Mouse (Mus musculus): ENCODE data around the gene Hivep3.

Gene Hivep3

DNA sequence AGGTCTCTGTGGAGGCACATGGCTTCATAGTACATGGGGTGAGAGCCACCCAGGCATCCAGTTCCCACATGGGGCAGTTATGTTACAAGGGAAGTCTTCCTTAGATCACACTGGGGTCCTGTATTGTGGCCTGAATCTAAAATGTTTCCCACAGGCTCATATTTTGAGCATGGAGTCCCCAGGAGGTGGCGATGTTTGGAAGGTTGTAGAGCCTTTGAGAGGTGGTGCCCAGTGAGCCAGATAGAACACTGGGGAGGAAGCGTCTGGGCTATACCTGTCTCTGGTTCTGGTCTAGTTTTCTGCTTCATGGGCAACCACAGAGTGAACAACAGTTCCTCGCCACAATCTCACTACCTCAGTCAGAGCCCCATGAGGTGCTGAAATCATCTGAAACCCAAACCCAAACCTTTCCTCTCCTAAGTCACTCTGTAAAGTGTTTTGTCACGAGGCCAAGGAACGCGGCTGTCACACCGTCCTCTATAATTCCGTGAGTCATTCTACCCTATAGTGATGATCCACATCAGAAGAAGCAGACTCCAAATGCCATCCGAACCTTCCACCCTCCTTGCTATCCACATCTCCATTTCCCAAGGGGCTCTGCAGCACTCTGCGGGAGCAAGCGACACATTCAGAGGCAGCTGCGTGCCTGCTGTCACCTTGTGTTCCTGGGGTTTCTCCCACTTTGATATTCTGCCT lies 187.6 kb downstream of the Hivep3 start:
- in situ Hi-C loops (cut with MboI; ENCODE audit: low pct_unique_long_range_greater_than_20kb in 1 of 2, low sequenced_read_pairs in 2 of 2, unreplicated experiment in 1 of 2): loop anchor here in 1 of 2 experiments (25.0 kb wide), 1 partner anchor 191 kb away; no protein-coding TSS in a partner anchor

DNA sequence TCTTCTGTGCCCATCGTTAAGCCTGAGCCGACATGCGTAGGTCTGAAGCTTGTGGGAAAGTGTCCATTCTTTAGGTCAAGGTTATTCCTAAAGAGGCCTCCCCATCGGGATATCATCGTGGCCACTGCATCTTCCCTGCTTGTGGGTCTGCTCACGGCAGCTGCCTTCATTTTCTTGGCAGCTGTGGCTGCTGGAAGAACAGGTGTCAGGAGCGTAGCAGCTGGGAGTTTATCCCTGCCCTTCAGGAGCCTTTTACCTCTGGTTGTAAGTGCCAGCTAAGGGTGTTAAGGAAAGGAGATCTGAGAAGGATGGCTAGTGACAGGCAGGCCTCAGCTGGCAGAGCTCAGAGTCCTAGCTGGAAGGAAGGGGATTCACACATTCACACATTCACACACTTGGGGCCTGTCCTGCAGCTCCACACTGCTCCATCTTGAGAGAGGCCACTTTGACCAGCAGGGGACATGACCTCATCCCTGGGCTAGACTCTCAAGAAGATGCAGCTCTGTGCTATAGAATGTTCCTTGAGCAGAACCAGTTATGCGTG lies 188.2 kb downstream of the Hivep3 start:
- in situ Hi-C loops (cut with MboI; ENCODE audit: low pct_unique_long_range_greater_than_20kb in 1 of 2, low sequenced_read_pairs in 2 of 2, unreplicated experiment in 1 of 2): loop anchor here in 1 of 2 experiments (25.0 kb wide), 1 partner anchor 191 kb away; no protein-coding TSS in a partner anchor

DNA sequence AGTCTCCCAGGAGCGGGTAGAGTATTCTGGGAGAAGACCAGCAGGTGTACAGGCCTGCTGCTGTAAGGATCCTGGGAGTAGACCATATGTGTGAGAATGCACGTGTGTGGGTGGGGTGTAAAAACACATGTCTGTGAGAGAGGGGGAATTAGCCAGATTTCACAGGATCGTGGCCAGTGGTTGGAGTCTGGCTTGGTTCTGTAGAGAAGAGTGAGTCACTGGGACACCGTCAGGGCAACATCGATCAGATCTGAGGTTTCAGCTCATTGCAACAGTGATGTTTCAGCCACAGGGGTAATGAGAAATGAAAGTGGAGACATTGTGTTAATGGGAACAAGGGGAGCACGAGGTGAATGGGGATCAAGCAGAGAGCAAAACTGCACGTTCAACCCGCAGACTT lies 189.4 kb downstream of the Hivep3 start:
- in situ Hi-C loops (cut with MboI; ENCODE audit: low pct_unique_long_range_greater_than_20kb in 1 of 2, low sequenced_read_pairs in 2 of 2, unreplicated experiment in 1 of 2): loop anchor here in 1 of 2 experiments (25.0 kb wide), 1 partner anchor 189 kb away; no protein-coding TSS in a partner anchor

- in situ Hi-C loops (cut with MboI; ENCODE audit: low pct_unique_long_range_greater_than_20kb in 1 of 2, low sequenced_read_pairs in 2 of 2, unreplicated experiment in 1 of 2): loop anchor here in 1 of 2 experiments (25.0 kb wide), 1 partner anchor 189 kb away; no protein-coding TSS in a partner anchor
These were observed 189.8 kb downstream of the Hivep3 start for GRCm38 (mm10) chr4:119923410-119923809.

GRCm38 (mm10) chr4:119925052-119925451 lies 191.5 kb downstream of the Hivep3 start:
- in situ Hi-C loops (cut with MboI; ENCODE audit: low pct_unique_long_range_greater_than_20kb in 1 of 2, low sequenced_read_pairs in 2 of 2, unreplicated experiment in 1 of 2): no loop called here

- in situ Hi-C loops (cut with MboI; ENCODE audit: low pct_unique_long_range_greater_than_20kb in 1 of 2, low sequenced_read_pairs in 2 of 2, unreplicated experiment in 1 of 2): no loop called here
These were observed 198.3 kb downstream of the Hivep3 start for GRCm38 (mm10) chr4:119931923-119932322.

DNA sequence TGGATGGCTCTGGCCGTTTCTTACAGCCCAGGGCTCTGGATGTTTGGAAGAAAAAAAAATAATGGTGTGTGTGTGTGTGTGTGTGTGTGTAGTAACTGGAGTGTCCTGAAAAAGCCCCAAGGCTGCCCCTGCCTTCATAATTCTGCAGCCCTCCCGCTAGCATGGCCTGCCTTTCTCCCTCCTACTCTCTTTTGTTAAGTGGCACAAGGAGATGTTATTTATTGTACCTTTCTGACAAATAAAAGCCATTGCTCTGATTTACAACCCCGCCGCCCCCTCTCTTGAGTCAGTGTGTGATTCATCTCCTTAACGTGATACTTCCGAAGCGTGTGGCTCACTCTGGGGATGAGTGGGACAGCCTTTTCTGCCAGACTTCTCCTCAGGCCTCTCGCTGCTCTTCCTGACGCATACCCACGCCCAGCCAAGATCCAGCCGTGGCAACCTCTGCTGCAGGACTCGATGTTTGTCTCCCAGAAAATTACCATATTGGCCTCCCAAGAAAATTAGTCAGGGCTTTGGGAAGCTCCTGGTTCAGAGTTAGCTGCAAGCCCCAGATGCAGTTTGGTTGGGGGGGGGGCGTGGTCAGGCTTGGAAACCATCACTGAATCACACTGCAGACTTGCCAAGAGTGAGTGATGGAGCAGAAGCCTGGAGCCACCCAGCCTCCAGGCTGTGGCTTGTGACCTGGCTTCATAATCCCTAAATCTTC lies 199.1 kb downstream of the Hivep3 start:
- in situ Hi-C loops (cut with MboI; ENCODE audit: low pct_unique_long_range_greater_than_20kb in 1 of 2, low sequenced_read_pairs in 2 of 2, unreplicated experiment in 1 of 2): no loop called here

DNA sequence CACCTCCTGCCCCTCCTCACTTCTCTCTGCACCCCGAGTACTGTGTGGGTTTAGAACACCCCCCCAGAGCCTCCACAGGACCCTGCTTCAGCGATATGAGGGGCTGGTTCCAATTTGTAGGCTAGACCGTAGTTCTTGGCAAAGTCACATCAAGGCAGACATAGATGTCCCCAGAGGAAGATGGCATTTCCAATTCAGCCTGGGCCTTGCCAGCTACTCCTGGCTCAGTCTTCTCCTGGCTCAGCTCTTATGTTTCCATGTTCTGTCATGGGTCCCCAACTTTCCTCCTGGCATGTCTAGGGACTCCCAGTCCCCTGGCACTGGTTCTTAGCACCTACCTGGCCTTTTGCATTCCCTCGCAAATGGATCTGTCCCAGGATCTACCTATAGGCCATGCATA lies 201.3 kb downstream of the Hivep3 start:
- in situ Hi-C loops (cut with MboI; ENCODE audit: low pct_unique_long_range_greater_than_20kb in 1 of 2, low sequenced_read_pairs in 2 of 2, unreplicated experiment in 1 of 2): no loop called here

DNA sequence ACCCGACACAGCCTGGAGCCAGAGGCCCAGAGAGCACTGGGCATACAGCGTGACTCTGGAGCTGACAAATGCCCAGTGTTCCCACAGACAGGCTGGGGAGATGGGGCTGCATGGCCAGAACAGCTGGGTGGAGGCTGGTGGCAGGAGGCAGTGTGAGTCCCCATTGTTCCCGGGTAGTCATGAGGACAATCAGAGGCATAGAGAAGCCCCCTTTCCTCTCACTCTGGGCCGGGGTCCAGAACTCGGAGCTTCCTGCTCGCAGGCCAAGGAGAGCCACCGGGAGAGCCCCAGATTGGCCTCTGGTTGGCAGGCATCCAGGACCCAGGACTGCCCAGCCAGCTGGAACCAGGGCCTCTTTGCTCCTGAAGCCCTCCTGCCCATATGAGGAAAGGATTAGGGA lies 204.3 kb downstream of the Hivep3 start:
- in situ Hi-C loops (cut with MboI; ENCODE audit: low pct_unique_long_range_greater_than_20kb in 1 of 2, low sequenced_read_pairs in 2 of 2, unreplicated experiment in 1 of 2): no loop called here

- in situ Hi-C loops (cut with MboI; ENCODE audit: low pct_unique_long_range_greater_than_20kb in 1 of 2, low sequenced_read_pairs in 2 of 2, unreplicated experiment in 1 of 2): no loop called here
These were observed 204.9 kb downstream of the Hivep3 start for GRCm38 (mm10) chr4:119938518-119938917.

DNA sequence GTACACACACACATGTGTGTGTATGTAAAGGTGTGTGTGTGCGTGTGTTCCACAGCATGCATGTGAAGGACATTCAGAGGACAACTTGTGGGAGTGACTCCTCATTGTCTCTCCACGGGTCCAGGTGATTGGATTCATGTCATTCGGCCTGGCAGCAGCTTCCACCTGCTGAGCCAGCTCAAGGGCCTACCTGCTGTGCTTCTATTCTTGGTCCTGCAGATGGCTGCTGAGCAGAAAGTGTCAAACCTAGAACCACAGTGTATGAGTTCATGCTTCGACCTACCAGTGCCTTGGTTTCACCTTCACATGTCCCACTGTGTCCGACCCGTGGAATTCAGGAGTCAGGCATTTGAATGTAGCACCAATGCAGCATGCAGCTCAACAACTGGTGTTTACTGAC lies 206.2 kb downstream of the Hivep3 start:
- in situ Hi-C loops (cut with MboI; ENCODE audit: low pct_unique_long_range_greater_than_20kb in 1 of 2, low sequenced_read_pairs in 2 of 2, unreplicated experiment in 1 of 2): no loop called here

- in situ Hi-C loops (cut with MboI; ENCODE audit: low pct_unique_long_range_greater_than_20kb in 1 of 2, low sequenced_read_pairs in 2 of 2, unreplicated experiment in 1 of 2): no loop called here
These were observed 212.8 kb downstream of the Hivep3 start for GRCm38 (mm10) chr4:119946224-119946887.

- in situ Hi-C loops (cut with MboI; ENCODE audit: low pct_unique_long_range_greater_than_20kb in 1 of 2, low sequenced_read_pairs in 2 of 2, unreplicated experiment in 1 of 2): no loop called here
These were observed 213.9 kb downstream of the Hivep3 start for GRCm38 (mm10) chr4:119947232-119948162.

DNA sequence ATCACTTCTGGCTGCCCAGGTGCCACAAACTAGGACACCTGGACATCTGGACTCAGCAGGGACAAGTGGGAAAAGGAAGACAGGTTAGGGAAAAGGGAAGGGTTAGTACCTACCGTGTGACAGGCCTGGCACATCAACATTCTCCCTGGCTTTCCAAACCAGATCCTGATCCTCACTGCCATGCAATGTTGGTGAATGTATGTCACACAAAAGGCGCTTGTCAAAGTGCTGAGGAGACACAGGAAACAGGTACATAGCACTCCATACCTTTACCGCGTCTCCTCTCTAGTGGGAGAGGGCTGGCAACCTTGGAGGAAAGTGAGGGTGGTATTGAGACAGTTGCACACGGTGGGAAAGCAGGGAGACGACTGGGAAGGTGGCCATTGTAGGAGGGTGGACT lies 214.8 kb downstream of the Hivep3 start:
- in situ Hi-C loops (cut with MboI; ENCODE audit: low pct_unique_long_range_greater_than_20kb in 1 of 2, low sequenced_read_pairs in 2 of 2, unreplicated experiment in 1 of 2): no loop called here

- in situ Hi-C loops (cut with MboI; ENCODE audit: low pct_unique_long_range_greater_than_20kb in 1 of 2, low sequenced_read_pairs in 2 of 2, unreplicated experiment in 1 of 2): no loop called here
These were observed 215.5 kb downstream of the Hivep3 start for GRCm38 (mm10) chr4:119948922-119949614.

DNA sequence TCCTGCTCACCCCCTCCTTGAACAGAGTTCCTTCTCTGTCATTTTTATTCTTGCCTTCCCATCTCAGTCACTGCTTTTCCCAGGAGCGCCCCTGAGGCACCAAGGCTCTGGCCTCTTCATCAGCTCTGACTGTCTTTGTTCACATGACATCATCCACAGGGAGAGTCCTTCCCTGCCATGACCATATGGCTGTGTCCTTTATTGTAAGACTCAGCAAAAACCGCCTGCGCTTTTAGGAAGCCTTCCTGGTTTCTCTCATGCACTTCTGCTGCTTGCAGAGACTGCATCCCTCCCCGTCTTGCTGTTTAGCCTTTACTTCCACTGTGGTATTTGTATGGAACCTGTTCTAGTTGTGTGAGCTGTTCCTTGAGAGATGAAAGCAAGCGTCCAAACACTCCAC lies 216.6 kb downstream of the Hivep3 start:
- in situ Hi-C loops (cut with MboI; ENCODE audit: low pct_unique_long_range_greater_than_20kb in 1 of 2, low sequenced_read_pairs in 2 of 2, unreplicated experiment in 1 of 2): no loop called here

DNA sequence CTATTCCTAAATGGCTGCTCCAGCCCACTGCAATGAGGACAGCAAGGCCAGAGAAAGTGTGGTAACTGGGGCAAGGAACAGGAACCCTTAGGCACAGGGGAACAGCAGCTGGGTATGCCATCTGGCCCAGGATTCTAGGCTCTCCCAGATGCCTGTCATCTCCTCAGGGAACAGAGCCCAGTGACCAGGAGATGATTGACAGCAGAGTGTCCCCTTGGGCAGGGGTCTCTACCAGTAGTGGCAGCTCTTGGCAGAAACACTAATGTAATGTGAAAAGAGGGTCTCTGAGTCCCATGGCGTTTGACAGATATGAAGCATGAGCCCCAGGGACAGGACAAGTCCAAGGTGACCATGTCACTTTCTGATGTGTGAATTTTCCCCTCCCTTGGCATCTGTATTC lies 217.5 kb downstream of the Hivep3 start:
- in situ Hi-C loops (cut with MboI; ENCODE audit: low pct_unique_long_range_greater_than_20kb in 1 of 2, low sequenced_read_pairs in 2 of 2, unreplicated experiment in 1 of 2): no loop called here

GRCm38 (mm10) chr4:119955008-119955407 lies 221.4 kb downstream of the Hivep3 start:
- in situ Hi-C loops (cut with MboI; ENCODE audit: low pct_unique_long_range_greater_than_20kb in 1 of 2, low sequenced_read_pairs in 2 of 2, unreplicated experiment in 1 of 2): no loop called here

Measured in mouse embryonic stem cell (cell line).